Mouse (Mus musculus): ENCODE measurements around the gene Foxr1. TPM values are rescaled to one million over a fixed set of nuclear protein-coding genes. Genes with fewer than 3 reads are reported as not detected.

Foxr1 gene
- polyA plus RNA-seq, 1 experiment from 2014 or later = not detected

- Histone ChIP-seq H3K4me2 (replicated peaks; ENCODE audit: low read depth) (peak overlapping the region; percentile 84), H3K4me3 (ENCODE audit: low read depth, low read length) (peak overlapping the region; percentile 98), H3K27me3 (replicated peaks; ENCODE audit: control insufficient read depth, insufficient read depth, low read length) (no peaks in the 10 kb centered on the region), H3K9me3 (ENCODE audit: control insufficient read depth) (no peaks in the 10 kb centered on the region), H3K9ac (ENCODE audit: low read depth, low read length) (peak overlapping the region; percentile 42; the same call in 1 of the 2 replicates), H3K4me1 (replicated peaks; ENCODE audit: control insufficient read depth, insufficient read depth, low read length) (peaks cover 32% of the 10 kb centered on the region), H3K36me3 (ENCODE audit: control insufficient read depth, insufficient read depth) (no peaks in the 10 kb centered on the region; the same call in 1 of the 2 replicates), H3K27ac (ENCODE audit: low read depth, low read length) (peak overlapping the region; percentile 83)
- 11% methylated on average over 15 of the region's 15 CpGs for WGBS
- no peak for ATAC-seq
- TF ChIP-seq CTCF (IDR thresholded peaks at IDR 0.05; ENCODE audit: low read depth) = no peak
Observed at GRCm38 (mm10) chr9:44486741-44487421, 45.9 kb upstream of the Foxr1 start.

- no peak for ATAC-seq
- no peaks in the 10 kb centered on the region for H3K36me3 ChIP-seq (ENCODE audit: control insufficient read depth, insufficient read depth)
- peak overlapping the region; percentile 98 for H3K4me3 ChIP-seq (ENCODE audit: low read depth, low read length)
- WGBS = 6% methylated on average over 3 of the region's 3 CpGs
- H3K9ac ChIP-seq (ENCODE audit: low read depth, low read length) = peak overlapping the region; percentile 42; the same call in 1 of the 2 replicates
- peak overlapping the region; percentile 83 for H3K27ac ChIP-seq (ENCODE audit: low read depth, low read length)
- H3K27me3 ChIP-seq (replicated peaks; ENCODE audit: control insufficient read depth, insufficient read depth, low read length) = no peaks in the 10 kb centered on the region
- peak overlapping the region; percentile 84 for H3K4me2 ChIP-seq (replicated peaks; ENCODE audit: low read depth)
- H3K4me1 ChIP-seq (replicated peaks; ENCODE audit: control insufficient read depth, insufficient read depth, low read length) = peaks cover 27% of the 10 kb centered on the region
- H3K9me3 ChIP-seq (ENCODE audit: control insufficient read depth) = no peaks in the 10 kb centered on the region
- no peak for TF ChIP-seq CTCF (IDR thresholded peaks at IDR 0.05; ENCODE audit: low read depth)
Observed at GRCm38 (mm10) chr9:44486335-44486734, 45.4 kb upstream of the Foxr1 start.

GRCm38 (mm10) chr9:44485516-44486161 is 44.7 kb upstream of the Foxr1 start:
- TF ChIP-seq CTCF (IDR thresholded peaks at IDR 0.05; ENCODE audit: low read depth) = peak; percentile 13; the same call in 1 of the 2 replicates
- Histone ChIP-seq H3K4me1 (replicated peaks; ENCODE audit: control insufficient read depth, insufficient read depth, low read length) (peaks cover 25% of the 10 kb centered on the region), H3K27me3 (replicated peaks; ENCODE audit: control insufficient read depth, insufficient read depth, low read length) (no peaks in the 10 kb centered on the region), H3K9me3 (ENCODE audit: control insufficient read depth) (no peaks in the 10 kb centered on the region), H3K36me3 (ENCODE audit: control insufficient read depth, insufficient read depth) (no peaks in the 10 kb centered on the region), H3K27ac (ENCODE audit: low read depth, low read length) (peak overlapping the region; percentile 83), H3K9ac (ENCODE audit: low read depth, low read length) (peak overlapping the region; percentile 42), H3K4me3 (ENCODE audit: low read depth, low read length) (peak overlapping the region; percentile 98), H3K4me2 (replicated peaks; ENCODE audit: low read depth) (peak overlapping the region; percentile 84)
- WGBS = 13% methylated on average over 14 of the region's 14 CpGs
- no peak for ATAC-seq

- ATAC-seq = no peak
- H3K9ac ChIP-seq (ENCODE audit: low read depth, low read length) = peak overlapping the region; percentile 42; the same call in 1 of the 2 replicates
- peak overlapping the region; percentile 98 for H3K4me3 ChIP-seq (ENCODE audit: low read depth, low read length)
- no peak for TF ChIP-seq CTCF (IDR thresholded peaks at IDR 0.05; ENCODE audit: low read depth)
- no peaks in the 10 kb centered on the region for H3K36me3 ChIP-seq (ENCODE audit: control insufficient read depth, insufficient read depth)
- H3K4me1 ChIP-seq (replicated peaks; ENCODE audit: control insufficient read depth, insufficient read depth, low read length) = peaks cover 20% of the 10 kb centered on the region
- H3K4me2 ChIP-seq (replicated peaks; ENCODE audit: low read depth) = peak overlapping the region; percentile 84
- no peaks in the 10 kb centered on the region for H3K9me3 ChIP-seq (ENCODE audit: control insufficient read depth)
- H3K27me3 ChIP-seq (replicated peaks; ENCODE audit: control insufficient read depth, insufficient read depth, low read length) = no peaks in the 10 kb centered on the region
- WGBS = 34% methylated on average over 6 of the region's 6 CpGs
- peak overlapping the region; percentile 73 for H3K27ac ChIP-seq (ENCODE audit: low read depth, low read length)
Observed at GRCm38 (mm10) chr9:44485105-44485515, 44.2 kb upstream of the Foxr1 start.

- ATAC-seq = no peak
- H3K27me3 ChIP-seq (replicated peaks; ENCODE audit: control insufficient read depth, insufficient read depth, low read length) = no peaks in the 10 kb centered on the region
- peaks cover 15% of the 10 kb centered on the region for H3K4me1 ChIP-seq (replicated peaks; ENCODE audit: control insufficient read depth, insufficient read depth, low read length)
- H3K9ac ChIP-seq (ENCODE audit: low read depth, low read length) = peak overlapping the region; percentile 81; the same call in 1 of the 2 replicates
- peak overlapping the region; percentile 84 for H3K4me2 ChIP-seq (replicated peaks; ENCODE audit: low read depth)
- TF ChIP-seq CTCF (IDR thresholded peaks at IDR 0.05; ENCODE audit: low read depth) = no peak
- no peaks in the 10 kb centered on the region for H3K9me3 ChIP-seq (ENCODE audit: control insufficient read depth)
- no peaks in the 10 kb centered on the region for H3K36me3 ChIP-seq (ENCODE audit: control insufficient read depth, insufficient read depth)
- H3K4me3 ChIP-seq (ENCODE audit: low read depth, low read length) = peak overlapping the region; percentile 98
- 18% methylated on average over 7 of the region's 7 CpGs for WGBS
- H3K27ac ChIP-seq (ENCODE audit: low read depth, low read length) = peak overlapping the region; percentile 73
Observed at GRCm38 (mm10) chr9:44484311-44485104, 43.6 kb upstream of the Foxr1 start.
